Mouse (Mus musculus) liver, embryonic 12.5 days (tissue): ENCODE data around the gene Mark1. TPM values are rescaled to one million over a fixed set of nuclear protein-coding genes. Genes with fewer than 3 reads are reported as not detected.
A peak's percentile ranks its signal among the peaks of the same experiment; 100 is the strongest.

ENCODE experiments used
- ATAC-seq: fragments of 200-750 bp; cut with Nextera tagmentation; 2 replicates; pipeline ENCODE4 v1.8.0; 2017; ENCODE audit warnings: moderate number of reproducible peaks, mild to moderate bottlenecking, moderate library complexity
- H3K27ac ChIP-seq: fragments of 300-500 bp; sonication (generic); 2 replicates; pipeline ENCODE4 v1.5.1; 2016; ENCODE audit warnings: mild to moderate bottlenecking
- H3K27me3 ChIP-seq: fragments of 300-500 bp; sonication (generic); replicated peaks from 2 replicates; pipeline ENCODE4 v1.6.1; 2016; ENCODE audit warnings: mild to moderate bottlenecking, moderate library complexity
- H3K36me3 ChIP-seq: fragments of 300-500 bp; sonication (generic); 2 replicates; pipeline ENCODE4 v1.6.1; 2016; ENCODE audit warnings: mild to moderate bottlenecking, moderate library complexity
- H3K4me1 ChIP-seq: fragments of 300-500 bp; sonication (generic); 2 replicates; pipeline ENCODE4 v1.6.1; 2016
- H3K4me2 ChIP-seq: fragments of 300-500 bp; sonication (generic); 2 replicates; pipeline ENCODE4 v1.6.1; 2016; ENCODE audit warnings: mild to moderate bottlenecking, moderate library complexity
- H3K4me3 ChIP-seq: fragments of 300-500 bp; sonication (generic); 2 replicates; pipeline ENCODE4 v1.5.1; 2016; ENCODE audit warnings: mild to moderate bottlenecking, moderate library complexity
- H3K9ac ChIP-seq: fragments of 300-500 bp; sonication (generic); 2 replicates; pipeline ENCODE4 v1.6.1; 2016; ENCODE audit warnings: mild to moderate bottlenecking, moderate library complexity
- H3K9me3 ChIP-seq: fragments of 300-500 bp; sonication (generic); replicated peaks from 2 replicates; pipeline ENCODE4 v1.6.1; 2016; ENCODE audit warnings: mild to moderate bottlenecking, moderate library complexity
- WGBS: fragments of 180-500 bp; shearing (Covaris S2); methylation state at CpG from one replicate; pipeline ENCODE4 v1.1.7; 2016; ENCODE audit not compliant: insufficient replicate concordance; 5-methylcytosine and 5-hydroxymethylcytosine counted together
- polyA plus RNA-seq: library from polyadenylated mRNA; unstranded; fragments of >200 nt; fragmentation: Nextera tagmentation; extraction: Ambion mirVana; gene quantifications from 2 replicates; pipeline ENCODE4 v1.2.1, GENCODE M21; 2016

The Mark1 gene
- polyA plus RNA-seq, 1 experiment from 2014 or later: 0.30 TPM

DNA sequence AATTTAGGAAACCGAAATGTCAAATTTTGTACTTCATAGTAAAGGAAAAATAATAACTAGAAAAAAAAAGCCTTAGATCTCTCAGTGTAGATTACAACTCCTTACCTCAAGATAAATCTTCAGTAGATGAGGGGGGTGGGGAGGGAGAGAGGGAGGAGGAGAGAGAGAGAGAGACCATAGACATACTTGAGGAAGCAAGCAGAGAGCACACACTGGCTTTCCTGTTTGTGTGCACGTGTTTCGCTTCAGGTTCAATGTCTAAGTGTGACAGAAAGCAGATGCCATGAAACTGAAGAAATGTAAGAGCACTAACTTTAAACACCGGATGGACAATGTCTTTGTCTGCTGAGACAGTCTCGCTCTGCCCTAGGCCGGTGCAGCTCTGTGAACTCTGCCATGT lies 41.0 kb downstream of the Mark1 start:
- H3K4me3 ChIP-seq: no peak overlapping the region
- no peak for ATAC-seq
- WGBS: 71% methylated on average over 6 of the region's 6 CpGs
- peaks cover 7% of the 10 kb centered on the region for H3K4me1 ChIP-seq
- H3K27ac ChIP-seq: no peak overlapping the region
- H3K27me3 ChIP-seq: no peaks in the 10 kb centered on the region
- H3K36me3 ChIP-seq: no peaks in the 10 kb centered on the region
- H3K4me2 ChIP-seq: no peak overlapping the region
- no peaks in the 10 kb centered on the region; the same call in 1 of the 2 replicates for H3K9me3 ChIP-seq
- no peak overlapping the region for H3K9ac ChIP-seq

DNA sequence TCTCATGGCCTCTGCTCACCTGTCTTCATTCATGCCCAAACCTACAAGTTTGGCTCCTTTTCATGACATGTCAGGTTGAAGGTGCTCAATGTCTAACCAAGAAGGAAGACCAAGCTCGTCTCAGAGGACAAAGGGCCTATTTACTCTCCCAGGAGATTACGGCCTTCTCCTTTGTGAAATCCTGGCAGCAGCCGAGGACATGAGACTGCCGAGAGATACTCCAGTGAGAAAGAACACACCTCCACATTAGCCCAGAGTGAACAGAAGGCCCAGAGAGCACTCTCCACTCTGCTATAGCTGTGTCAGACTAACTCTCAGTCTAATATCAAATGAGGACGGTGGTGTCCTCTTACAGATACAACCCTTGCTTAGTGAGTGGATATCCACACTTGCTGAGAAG lies 47.6 kb downstream of the Mark1 start:
- H3K36me3 ChIP-seq: no peaks in the 10 kb centered on the region
- H3K4me2 ChIP-seq: no peak overlapping the region
- ATAC-seq: no peak
- H3K27me3 ChIP-seq: no peaks in the 10 kb centered on the region
- H3K9ac ChIP-seq: no peak overlapping the region
- peaks cover under 1% of the 10 kb centered on the region for H3K4me1 ChIP-seq
- WGBS: 65% methylated on average over 5 of the region's 5 CpGs
- no peak overlapping the region for H3K4me3 ChIP-seq
- no peak overlapping the region for H3K27ac ChIP-seq
- H3K9me3 ChIP-seq: no peaks in the 10 kb centered on the region; the same call in 1 of the 2 replicates

DNA sequence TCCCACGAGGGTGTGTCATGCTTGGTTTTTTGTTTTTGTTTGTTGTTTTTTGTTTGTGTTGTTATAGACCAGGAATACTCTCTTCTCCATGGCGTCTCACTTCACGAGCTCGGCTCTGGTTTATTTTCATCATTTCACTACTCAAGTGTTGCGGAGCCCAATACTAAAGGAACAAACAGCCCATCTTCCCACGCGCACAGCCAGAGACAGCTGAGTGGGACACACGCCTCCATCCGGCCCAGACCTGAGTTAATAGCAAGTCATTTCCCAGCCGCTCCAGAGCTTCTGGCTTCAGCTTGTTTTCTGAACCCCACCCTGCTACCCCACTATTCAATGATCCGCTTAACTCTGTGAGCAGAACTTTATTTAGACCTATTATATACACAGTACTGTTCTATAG lies 48.3 kb downstream of the Mark1 start:
- Histone ChIP-seq H3K9me3 (no peaks in the 10 kb centered on the region), H3K4me1 (peaks cover 6% of the 10 kb centered on the region), H3K4me2 (no peak overlapping the region), H3K36me3 (no peaks in the 10 kb centered on the region), H3K27ac (no peak overlapping the region), H3K27me3 (no peaks in the 10 kb centered on the region), H3K4me3 (no peak overlapping the region), H3K9ac (no peak overlapping the region)
- WGBS: 85% methylated on average over 11 of the region's 11 CpGs
- ATAC-seq: no peak

DNA sequence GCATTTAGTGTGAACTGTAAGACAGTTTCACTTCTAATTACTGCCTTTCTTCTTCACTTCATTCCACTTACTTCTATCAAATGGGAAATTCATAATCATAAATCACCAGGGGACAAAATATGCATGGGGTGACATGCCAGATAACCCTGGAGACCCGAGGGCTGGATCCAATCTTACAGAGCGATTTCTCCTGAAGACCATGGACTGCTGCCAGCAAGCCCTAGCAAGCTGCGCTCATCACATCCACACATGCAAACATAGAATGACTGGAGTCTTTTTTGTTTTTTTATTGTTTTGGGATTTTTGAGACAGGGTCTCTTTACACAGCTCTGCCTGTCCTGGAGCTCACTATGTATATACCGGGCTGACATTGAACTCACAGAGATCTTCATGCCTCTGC lies 61.3 kb downstream of the Mark1 start:
- Histone ChIP-seq H3K4me1 (peaks cover 20% of the 10 kb centered on the region), H3K4me2 (no peak overlapping the region), H3K9ac (no peak overlapping the region), H3K4me3 (no peak overlapping the region), H3K27ac (no peak overlapping the region), H3K9me3 (no peaks in the 10 kb centered on the region), H3K27me3 (0 out of 2 replicates have a peak, but pooled peaks cover 3% of the 10 kb centered on the region), H3K36me3 (no peaks in the 10 kb centered on the region)
- ATAC-seq: no peak
- 68% methylated on average over 4 of the region's 4 CpGs for WGBS

DNA sequence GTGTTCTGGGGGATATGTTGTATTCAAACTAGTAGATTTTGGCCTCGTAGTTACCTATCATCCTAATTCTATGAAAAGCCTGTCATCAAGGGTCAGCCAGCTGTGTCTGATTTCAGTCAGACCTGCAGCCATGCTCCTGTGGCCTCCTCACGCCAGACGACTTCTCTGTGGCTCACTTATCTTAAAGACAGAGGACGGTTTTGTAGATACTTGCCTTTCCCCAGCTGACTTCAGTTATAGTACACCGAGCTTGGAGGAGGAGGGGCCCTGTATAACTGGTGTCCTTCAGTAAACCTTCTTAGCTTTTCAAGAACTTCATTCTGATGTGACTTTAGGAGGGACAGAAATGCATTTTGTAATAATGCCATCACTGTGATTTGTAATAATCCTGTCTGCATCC lies 63.4 kb downstream of the Mark1 start:
- Histone ChIP-seq H3K4me1 (peaks cover 20% of the 10 kb centered on the region), H3K4me3 (no peak overlapping the region), H3K27ac (no peak overlapping the region), H3K4me2 (no peak overlapping the region), H3K27me3 (0 out of 2 replicates have a peak, but pooled peaks cover 3% of the 10 kb centered on the region), H3K9me3 (no peaks in the 10 kb centered on the region), H3K36me3 (no peaks in the 10 kb centered on the region), H3K9ac (no peak overlapping the region)
- WGBS: 13% methylated on average over 5 of the region's 5 CpGs
- ATAC-seq: peak; percentile 61

DNA sequence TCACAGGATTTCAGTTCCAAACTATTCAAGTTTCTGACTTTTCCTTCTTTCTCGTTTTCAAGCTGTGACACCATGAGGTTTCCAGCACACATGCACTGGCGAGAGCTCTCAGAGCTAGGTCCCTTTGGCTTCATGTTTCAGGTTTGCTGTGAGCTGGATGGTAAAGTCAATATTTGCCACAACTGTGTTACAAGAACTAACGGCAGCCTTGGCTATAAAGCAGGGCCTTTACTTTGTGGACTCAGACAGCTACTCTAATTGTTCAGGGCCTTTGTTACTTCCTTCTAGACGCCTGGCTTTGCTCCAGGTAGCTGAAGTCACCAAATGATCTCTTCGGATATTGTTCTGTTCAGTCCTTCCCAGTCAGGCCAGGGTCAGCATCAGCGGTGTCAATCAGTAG lies 63.9 kb downstream of the Mark1 start:
- no peak for ATAC-seq

DNA sequence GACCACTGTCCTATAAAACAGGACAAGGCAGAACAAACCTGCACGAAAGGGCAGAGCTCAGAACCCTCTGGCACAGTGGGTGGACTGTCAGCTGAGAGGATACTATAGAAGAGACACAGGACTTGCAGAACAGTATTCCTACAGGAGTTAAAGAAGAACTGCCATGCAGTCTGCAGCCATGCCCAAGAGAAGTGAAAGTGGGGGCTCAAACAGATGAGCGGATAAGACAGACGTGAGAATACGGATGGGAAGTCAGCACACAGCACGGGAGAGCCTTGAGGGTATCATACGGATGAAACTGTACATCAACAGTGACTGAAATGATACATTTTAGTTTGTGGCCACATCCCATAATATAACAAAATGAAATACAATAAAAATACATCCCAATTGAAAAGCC lies 68.3 kb downstream of the Mark1 start:
- Histone ChIP-seq H3K4me2 (no peak overlapping the region), H3K9ac (no peak overlapping the region), H3K9me3 (no peaks in the 10 kb centered on the region), H3K36me3 (no peaks in the 10 kb centered on the region), H3K27ac (no peak overlapping the region), H3K4me1 (peaks cover 46% of the 10 kb centered on the region), H3K4me3 (no peak overlapping the region), H3K27me3 (no peaks in the 10 kb centered on the region)
- WGBS: 74% methylated on average over 6 of the region's 6 CpGs
- no peak for ATAC-seq

More for the DNA sequence above, 63.9 kb downstream of the Mark1 start:
- no peaks in the 10 kb centered on the region for H3K9me3 ChIP-seq
- H3K9ac ChIP-seq: no peak overlapping the region
- H3K4me3 ChIP-seq: no peak overlapping the region
- WGBS: 64% methylated on average over 6 of the region's 6 CpGs
- H3K4me2 ChIP-seq: no peak overlapping the region
- no peaks in the 10 kb centered on the region for H3K36me3 ChIP-seq
- H3K4me1 ChIP-seq: peaks cover 20% of the 10 kb centered on the region
- no peak overlapping the region for H3K27ac ChIP-seq
- H3K27me3 ChIP-seq: 0 out of 2 replicates have a peak, but pooled peaks cover 3% of the 10 kb centered on the region

DNA sequence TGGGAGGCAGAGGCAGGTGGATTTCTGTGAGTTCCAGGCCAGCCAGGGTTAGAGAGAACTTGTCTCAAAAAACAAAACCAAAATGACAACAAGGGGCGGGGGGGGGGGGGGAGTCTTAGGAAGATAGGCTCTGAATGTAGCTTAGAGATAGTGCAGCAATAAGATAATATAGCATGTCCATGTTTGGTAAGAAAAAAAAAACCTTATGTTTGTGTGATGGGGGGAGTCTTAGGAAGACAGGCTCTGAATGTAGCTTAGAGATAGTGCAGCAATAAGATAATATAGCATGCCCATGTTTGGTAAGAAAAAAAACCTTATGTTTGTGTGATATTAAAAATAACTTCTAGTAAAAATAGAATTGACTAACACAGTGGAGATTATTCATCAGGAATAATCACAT lies 71.0 kb downstream of the Mark1 start:
- peaks cover 28% of the 10 kb centered on the region for H3K4me1 ChIP-seq
- H3K27ac ChIP-seq: 0 out of 2 replicates have a peak overlapping the region, but pooled peaks have one; percentile 30
- no peaks in the 10 kb centered on the region for H3K9me3 ChIP-seq
- no peak overlapping the region for H3K9ac ChIP-seq
- H3K4me2 ChIP-seq: peak overlapping the region; percentile 10; the same call in 1 of the 2 replicates
- no peak overlapping the region for H3K4me3 ChIP-seq
- no peaks in the 10 kb centered on the region for H3K36me3 ChIP-seq
- WGBS: 27% methylated on average over 1 of the region's 1 CpGs
- ATAC-seq: peak; percentile 89
- no peaks in the 10 kb centered on the region for H3K27me3 ChIP-seq

DNA sequence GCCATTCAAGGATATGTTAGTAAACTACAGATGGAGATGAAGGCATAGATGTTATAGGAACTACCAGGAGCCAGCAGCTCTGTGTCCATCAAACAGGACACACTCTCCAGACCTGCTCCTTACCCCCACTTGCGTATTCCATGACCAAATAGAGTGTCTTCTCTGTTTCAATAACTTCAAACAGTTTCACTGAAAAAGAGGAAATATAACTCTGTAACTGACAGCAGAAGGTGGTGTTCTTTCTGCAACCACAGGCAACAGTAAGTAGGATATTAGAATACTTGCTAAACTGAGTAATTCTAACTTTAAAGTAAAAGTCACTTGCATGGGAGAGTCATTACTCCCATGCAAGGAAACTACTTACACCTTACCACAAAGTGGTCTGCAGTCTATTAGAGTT lies 71.5 kb downstream of the Mark1 start:
- Histone ChIP-seq H3K9me3 (no peaks in the 10 kb centered on the region), H3K27ac (peak overlapping the region; percentile 30; the same call in 1 of the 2 replicates), H3K4me1 (peaks cover 28% of the 10 kb centered on the region), H3K9ac (no peak overlapping the region), H3K36me3 (no peaks in the 10 kb centered on the region), H3K27me3 (no peaks in the 10 kb centered on the region), H3K4me2 (peak overlapping the region; percentile 10; the same call in 1 of the 2 replicates), H3K4me3 (no peak overlapping the region)
- 70% methylated on average over 1 of the region's 1 CpGs for WGBS
- ATAC-seq: no peak

DNA sequence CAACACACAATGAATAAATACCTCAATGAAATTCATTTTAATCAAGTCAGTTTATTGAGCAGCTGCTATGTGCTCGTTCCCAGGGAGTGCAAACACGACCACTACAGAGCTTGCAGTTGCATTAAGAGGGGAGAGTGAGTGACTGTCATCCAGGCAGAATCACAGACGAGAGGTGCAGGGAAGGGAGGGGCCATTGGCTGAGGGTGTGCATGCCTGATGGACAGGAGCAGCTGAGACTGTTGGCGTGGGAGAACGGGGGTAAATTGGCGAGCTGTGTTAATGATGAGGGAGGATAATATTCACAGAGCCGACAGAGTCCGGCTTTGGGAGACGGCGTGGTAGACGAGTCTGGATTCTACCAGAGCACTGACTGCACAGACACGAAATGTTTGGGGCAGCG lies 76.5 kb downstream of the Mark1 start:
- 75% methylated on average over 13 of the region's 13 CpGs for WGBS
- no peak for ATAC-seq
- H3K4me2 ChIP-seq: no peak overlapping the region

DNA sequence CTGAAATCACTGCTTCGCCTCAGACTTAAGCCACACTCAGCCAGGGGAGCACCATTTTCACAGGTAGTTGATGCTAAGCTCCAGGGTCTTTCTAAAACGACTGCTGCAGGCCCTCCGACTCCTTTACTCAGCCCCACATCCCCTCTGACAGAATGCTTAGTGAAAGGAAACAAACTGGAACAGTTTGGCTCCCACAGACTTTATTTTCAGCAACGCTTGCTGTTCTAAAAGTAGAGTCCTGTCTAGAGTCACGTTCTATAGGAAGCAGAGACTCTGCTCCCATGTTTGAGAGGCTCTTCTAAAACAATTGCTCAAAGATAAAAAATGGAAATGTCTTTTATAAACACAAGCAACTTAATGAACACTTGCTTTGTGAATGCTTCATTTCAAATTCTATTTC lies 79.3 kb downstream of the Mark1 start:
- H3K9ac ChIP-seq: no peak overlapping the region
- H3K4me3 ChIP-seq: no peak overlapping the region
- no peaks in the 10 kb centered on the region for H3K9me3 ChIP-seq
- no peak overlapping the region for H3K4me2 ChIP-seq
- 62% methylated on average over 5 of the region's 5 CpGs for WGBS
- H3K4me1 ChIP-seq: no peaks in the 10 kb centered on the region
- no peaks in the 10 kb centered on the region for H3K27me3 ChIP-seq
- no peak for ATAC-seq
- H3K36me3 ChIP-seq: no peaks in the 10 kb centered on the region
- H3K27ac ChIP-seq: no peak overlapping the region

More for the DNA sequence above, 76.5 kb downstream of the Mark1 start:
- H3K9ac ChIP-seq: no peak overlapping the region
- H3K27me3 ChIP-seq: no peaks in the 10 kb centered on the region
- H3K9me3 ChIP-seq: no peaks in the 10 kb centered on the region
- H3K36me3 ChIP-seq: no peaks in the 10 kb centered on the region
- H3K4me1 ChIP-seq: peaks cover 7% of the 10 kb centered on the region
- H3K27ac ChIP-seq: no peak overlapping the region
- H3K4me3 ChIP-seq: no peak overlapping the region

DNA sequence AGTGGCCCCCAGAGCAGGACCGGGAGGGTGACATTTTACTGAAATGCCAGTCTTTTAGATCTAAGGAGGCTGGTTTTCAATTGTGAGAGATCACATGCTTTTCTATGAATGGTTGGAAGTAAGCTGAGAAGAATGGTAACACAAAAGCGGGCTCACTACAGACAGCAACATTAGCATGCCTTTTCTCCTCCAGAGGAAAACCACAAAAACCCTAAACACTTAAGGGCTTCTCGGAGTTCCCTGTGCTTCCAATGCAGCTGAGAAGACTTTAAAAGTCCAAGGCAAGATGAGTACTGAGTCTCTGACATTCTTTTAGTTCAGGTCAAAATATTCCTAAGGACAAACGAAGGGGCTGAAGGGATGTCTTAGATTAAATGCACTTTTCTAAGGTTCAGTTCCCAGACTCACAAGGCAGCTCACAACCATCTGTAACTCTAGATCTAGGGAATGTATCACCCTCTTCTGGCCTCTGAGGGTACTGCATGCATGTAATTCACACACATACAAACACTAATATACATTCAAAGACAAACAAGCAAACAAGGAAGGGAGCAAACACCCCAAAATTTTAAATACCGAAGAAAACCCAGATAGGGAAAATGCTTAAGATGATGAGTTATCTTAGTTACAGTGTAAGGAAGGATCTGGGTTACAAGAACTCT lies 81.0 kb downstream of the Mark1 start:
- Histone ChIP-seq H3K9me3 (no peaks in the 10 kb centered on the region), H3K36me3 (no peaks in the 10 kb centered on the region), H3K4me3 (no peak overlapping the region), H3K4me2 (no peak overlapping the region), H3K9ac (no peak overlapping the region), H3K27ac (no peak overlapping the region), H3K27me3 (no peaks in the 10 kb centered on the region), H3K4me1 (no peaks in the 10 kb centered on the region)
- WGBS: 64% methylated on average over 5 of the region's 5 CpGs
- ATAC-seq: no peak

DNA sequence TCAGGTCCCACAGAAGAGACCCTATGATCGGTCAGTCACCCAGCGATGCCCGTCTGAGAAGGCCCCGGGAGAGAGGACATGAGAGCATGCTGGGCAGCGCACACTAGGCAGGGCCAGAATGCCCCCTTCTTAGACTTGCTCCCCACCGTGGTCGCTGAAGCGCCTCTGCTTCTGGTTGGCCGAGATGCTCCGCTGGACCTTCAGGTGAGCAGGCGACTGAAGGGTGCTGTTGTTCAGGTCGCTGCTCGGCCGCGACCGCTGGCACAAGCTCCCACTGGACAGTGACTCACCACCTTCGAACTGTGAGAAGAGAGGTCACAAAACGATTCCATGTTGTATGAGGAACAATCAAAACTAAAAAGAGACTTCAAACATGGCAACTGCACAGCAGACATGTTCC lies 87.0 kb downstream of the Mark1 start:
- no peak for ATAC-seq
- 87% methylated on average over 18 of the region's 18 CpGs for WGBS

More for the DNA sequence above, 87.0 kb downstream of the Mark1 start:
- no peak overlapping the region for H3K27ac ChIP-seq
- H3K4me2 ChIP-seq: no peak overlapping the region
- no peaks in the 10 kb centered on the region for H3K27me3 ChIP-seq
- H3K36me3 ChIP-seq: no peaks in the 10 kb centered on the region
- no peak overlapping the region for H3K4me3 ChIP-seq
- no peaks in the 10 kb centered on the region for H3K4me1 ChIP-seq
- H3K9ac ChIP-seq: no peak overlapping the region
- no peaks in the 10 kb centered on the region for H3K9me3 ChIP-seq
